Mouse (Mus musculus) C2C12 (cell line): ENCODE measurements around the gene Mindy4.

Experiments
- CTCF ChIP-seq: IDR thresholded peaks from one replicate; pipeline ENCODE4 v1.5.1; 2011; ENCODE audit not compliant: control insufficient read depth, insufficient read depth, insufficient read length
- MYOD1 ChIP-seq: IDR thresholded peaks from one replicate; pipeline ENCODE4 v1.6.1; 2011; ENCODE audit warnings: low read depth; ENCODE audit not compliant: control insufficient read depth, insufficient read length

GRCm38 (mm10) chr6:55322980-55323379 is 119.8 kb downstream of the Mindy4 start:
- TF ChIP-seq CTCF = no peak
- no peak for TF ChIP-seq MYOD1
